Mouse (Mus musculus) 3134 (cell line): ENCODE measurements around the gene Gm45021.

Experiments used
- DNase-seq: peaks from one replicate; pipeline ENCODE4 v3.0.0-alpha.2; 2011; ENCODE audit warnings: low spot score; ENCODE audit not compliant: insufficient read length; ENCODE audit errors: extremely low read depth

The Gm45021 gene

DNA sequence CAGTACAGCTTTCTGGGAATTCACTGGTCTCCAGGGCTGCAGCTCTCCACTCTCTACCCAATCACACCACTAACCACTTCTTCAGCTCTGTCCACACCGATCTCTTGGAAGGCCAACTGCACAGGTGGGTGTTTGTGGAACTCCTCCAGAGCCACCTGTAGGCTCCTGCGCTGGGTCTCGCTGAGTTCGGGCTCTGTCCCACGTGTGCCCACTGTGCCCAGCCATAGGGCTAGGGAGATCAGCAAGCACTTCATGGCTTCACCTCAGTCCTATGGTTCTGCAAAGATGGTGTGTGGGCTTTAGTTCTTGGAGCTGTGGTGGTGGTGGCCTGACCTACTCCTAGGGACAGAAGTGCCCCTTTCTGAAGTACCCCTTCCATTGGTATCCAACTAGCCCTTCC lies 17.4 kb upstream of the Gm45021 start:
- no peak for DNase-seq

DNA sequence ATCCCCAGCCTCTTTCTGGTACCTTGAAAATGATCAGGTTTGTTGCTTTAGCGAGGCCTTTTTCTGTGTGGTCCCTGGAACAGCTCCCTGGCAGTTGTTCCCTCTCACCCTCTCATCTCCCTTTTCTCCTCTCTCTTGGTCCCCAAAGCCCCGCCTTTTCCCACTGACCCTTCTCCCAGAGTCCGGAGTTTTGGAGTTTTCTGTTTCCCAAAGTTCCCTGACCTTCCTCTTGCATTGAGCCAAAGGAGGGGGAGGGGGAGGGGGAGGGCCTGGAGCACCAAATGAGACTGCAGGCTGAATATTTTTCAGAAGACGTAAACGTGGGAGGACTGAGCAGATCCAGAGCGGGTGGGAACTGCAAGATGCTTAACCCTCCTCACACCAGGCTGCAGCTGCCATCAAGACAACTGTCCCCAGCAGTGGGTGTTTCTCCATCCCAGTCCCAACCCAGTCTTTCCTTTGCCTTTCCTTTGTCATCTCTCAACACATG lies 16.8 kb upstream of the Gm45021 start, which contains the start of gene Rarres2:
Gene Rarres2, minus strand, starts transcription at position 218 of the 490 bp plus-strand sequence.
- DNase-seq = no peak

DNA sequence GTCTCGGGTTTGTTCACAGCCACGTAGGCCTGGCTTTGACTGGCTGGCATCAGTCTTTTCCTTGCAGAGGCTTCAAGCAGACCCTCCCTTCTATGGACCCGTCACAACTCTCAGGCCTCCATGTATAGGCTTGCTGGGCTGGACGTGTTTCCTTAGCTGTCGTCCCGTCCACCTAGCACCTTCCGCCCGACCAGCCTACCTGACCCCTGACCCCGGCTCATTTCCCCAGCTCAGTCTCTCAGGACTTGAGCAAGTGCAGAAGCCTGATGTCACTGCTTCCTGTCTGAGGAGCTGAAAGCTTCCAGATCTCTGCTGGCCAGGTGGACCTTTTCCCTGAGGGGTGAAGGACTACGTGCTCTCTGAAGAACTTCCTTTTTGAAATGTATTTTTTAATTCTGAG lies 16.1 kb upstream of the Gm45021 start:
- DNase-seq = no peak

DNA sequence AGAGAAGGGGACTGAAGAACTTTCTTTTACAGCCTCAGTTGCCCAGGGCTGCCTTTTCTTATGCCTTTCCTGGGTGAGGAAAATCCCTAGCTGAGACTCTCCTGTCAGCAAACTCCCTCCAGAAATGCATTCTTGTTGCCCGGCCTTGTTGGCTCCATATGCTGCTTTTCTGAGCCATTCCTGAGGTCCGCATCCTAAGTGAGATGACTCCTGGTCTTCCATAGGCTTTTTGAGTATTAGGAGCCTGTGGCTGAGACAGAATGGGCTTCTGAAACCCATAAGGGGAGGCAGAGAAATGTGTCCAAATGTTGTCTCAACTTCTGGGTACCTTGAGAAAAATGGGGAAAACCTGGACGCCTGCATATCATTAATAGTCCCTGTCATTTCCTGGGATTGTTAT lies 15.4 kb upstream of the Gm45021 start:
- no peak for DNase-seq

GRCm38 (mm10) chr6:48578736-48579135 lies 10.7 kb upstream of the Gm45021 start:
- DNase-seq = no peak

DNA sequence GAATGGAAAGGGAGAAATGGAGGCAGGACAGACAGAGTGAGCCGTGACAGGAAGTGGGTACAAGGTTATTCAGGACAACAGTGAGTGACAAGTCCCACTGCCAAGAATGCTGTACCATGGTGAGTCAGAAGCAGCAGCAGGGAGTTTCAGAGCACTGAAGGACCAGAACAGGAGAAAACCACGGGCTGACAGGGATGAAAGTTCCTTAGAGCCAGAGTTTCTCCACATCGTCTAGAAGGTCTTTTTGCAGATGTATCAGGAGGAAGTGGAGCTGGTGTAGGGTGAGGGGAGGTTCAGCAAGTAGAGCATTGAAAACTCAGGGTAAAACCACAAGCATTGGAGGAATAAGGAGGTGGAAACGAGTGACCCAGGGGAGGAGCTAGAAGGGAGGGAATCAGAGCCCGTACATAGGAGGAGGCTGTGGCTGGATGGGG lies 10.2 kb upstream of the Gm45021 start:
- DNase-seq = peak; percentile 77

DNA sequence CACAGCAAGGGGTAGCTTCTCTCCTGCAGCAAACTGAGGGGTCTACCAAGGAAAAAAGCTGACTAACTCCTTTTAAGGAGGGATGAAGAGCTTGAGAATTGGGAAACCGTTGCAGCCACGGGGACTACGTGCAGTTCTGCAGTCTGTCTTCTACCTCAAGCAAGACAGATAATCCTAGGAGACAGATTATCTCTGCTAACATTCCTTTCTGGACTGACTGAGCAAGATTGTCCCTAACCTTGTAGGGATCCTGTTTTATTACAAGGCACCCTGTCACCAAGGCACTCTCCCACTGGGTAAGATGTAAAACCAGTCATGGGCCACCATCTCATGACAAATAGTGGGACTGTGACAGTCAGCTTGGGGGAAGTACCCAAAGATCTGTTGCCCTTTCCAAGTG lies 8.2 kb upstream of the Gm45021 start:
- no peak for DNase-seq

DNA sequence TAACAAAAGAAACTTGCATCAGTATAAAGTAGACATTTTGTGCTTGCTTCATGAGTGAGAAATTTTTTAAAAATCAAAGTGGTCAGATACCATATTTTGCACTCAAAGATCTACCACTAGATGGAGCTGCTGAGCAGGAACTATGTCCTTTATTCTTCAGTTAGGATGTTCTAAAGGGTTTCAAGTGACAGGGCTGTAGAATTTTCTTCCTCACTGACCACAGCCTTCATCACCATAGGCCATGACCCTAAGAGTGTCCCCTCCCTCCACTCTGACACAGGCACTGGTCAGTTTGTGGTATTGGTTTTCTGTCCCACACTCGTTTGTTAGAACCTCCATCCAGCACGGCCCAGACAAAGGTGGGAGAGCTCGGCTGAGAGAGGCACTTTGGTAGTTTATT lies 7.4 kb upstream of the Gm45021 start:
- DNase-seq = no peak

DNA sequence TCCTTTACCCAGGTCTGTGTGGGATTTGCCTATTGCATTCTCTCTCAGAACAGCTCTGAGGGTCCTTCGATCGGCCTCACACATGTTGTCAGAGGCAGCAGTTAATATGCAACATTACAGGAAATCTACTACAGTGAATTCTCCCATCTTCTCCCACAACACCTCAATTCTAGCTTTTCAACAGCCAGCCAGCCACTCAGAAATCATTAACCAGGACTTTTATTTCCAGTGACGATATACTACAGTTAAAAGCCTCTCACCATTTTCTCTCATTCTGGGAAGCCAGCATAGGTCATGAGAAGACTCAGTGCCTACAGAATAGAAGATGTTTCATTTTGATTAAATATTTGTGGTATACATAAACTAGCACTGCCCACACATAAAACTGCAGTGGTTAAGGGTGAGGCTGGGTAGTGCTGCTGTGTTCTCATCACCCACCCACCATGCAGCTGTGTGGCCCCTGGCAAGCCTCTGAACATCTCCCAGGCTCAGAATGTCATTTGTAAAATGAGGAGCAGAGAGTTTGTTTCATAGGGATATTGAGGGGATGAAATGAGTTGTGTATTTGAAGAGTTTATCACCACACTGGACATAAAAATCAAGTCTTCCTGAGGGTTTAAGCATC lies 1.9 kb downstream of the Gm45021 start:
- no peak for DNase-seq

- DNase-seq = no peak
These were observed 2.5 kb downstream of the Gm45021 start for GRCm38 (mm10) chr6:48591871-48592270.

- DNase-seq = peak; percentile 94
These were observed 4.0 kb downstream of the Gm45021 start, which contains the start of the genes Repin1 and Gm44965 for GRCm38 (mm10) chr6:48593158-48594042. Gene Repin1, plus strand, starts transcription at chr6:48593883. Gene Gm44965, plus strand, starts transcription at chr6:48593941.

- no peak for DNase-seq
These were observed 4.8 kb downstream of the Gm45021 start for GRCm38 (mm10) chr6:48594043-48594738.

DNA sequence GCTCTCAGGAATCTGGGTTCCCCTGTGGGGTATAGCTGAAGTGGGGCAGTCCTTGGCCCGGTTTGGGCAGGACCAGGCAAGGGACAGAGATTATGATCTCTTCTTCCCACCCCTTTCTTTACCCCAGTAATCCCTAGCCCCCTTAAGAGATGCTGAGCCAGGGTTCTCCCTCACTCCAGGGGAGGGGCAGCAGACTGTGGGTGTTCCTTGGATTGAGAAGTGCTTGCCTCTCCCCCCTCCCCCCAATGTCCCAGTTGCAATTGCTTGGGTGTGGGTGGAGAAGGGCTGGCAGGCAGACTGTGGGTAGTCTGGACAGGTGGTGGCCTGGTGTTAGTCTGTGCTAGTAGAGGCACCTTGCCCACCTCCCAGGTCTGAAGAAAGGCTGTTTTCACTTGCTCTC lies 5.9 kb downstream of the Gm45021 start:
- DNase-seq = no peak

DNA sequence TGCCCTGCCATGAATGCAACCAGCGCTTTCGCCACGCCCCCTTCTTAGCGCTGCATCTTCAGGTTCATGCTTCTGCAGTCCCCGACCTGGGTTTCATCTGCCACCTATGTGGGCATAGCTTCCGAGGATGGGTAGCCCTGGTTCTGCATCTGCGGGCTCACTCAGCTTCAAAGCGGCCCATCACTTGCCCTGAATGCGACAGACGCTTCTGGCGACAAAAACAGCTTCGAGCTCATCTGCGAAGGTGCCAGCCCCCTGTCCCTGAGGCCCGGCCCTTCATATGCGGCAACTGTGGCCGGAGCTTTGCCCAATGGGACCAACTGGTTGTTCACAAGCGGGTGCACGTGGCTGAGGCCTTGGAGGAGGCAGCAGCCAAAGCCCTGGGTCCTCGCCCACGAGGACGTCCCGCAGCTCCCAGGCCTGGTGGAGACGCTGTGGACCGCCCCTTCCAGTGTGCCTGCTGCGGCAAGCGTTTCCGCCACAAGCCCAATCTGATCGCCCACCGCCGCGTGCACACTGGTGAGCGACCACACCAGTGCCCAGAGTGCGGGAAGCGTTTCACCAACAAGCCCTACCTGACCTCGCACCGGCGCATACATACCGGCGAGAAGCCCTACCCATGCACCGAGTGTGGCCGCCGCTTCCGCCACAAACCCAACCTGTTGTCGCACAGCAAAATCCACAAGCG lies 7.3 kb downstream of the Gm45021 start:
- DNase-seq = no peak

GRCm38 (mm10) chr6:48597233-48597625 lies 7.8 kb downstream of the Gm45021 start:
- DNase-seq = no peak

GRCm38 (mm10) chr6:48600594-48600993 lies 11.2 kb downstream of the Gm45021 start:
- DNase-seq = no peak

DNA sequence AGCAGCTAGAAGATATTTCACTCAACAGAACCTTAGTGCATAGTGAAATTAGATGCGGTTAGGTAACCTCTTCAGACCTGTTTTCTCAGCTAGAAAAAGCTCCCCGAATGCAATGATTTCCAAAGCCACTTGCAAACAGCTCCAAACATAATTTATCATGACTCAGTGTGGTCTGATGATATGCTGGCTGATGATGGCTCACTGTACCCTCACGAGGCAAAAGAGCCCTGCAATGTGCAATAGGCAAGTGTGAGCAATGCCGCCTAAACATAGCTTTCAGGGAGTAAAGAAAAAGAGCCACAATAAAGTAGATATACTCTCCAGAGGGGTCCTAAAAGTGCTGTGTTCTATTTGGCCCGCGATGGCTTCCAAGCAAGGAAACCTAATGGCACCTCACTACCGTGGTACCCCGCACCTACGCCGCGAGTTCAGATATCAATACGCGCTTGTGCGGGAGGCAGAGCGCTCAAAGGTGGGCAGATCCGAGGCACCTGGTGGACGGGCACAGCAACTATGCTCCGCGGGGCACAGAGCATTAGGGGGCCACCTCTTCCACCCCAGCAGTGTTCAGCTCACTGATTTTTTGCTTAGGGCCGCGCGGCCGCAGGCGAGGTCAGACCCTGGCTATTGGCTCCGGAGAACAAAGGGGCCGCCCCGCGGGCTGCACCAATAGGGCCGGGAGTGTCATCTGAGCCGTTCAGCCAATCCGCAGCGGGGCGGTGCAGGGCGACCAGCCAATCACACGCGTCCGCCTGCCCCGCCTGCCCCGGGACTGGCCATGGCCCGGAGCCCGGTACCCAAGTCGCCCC lies 12.1 kb downstream of the Gm45021 start, which contains the start of gene Zfp775:
Gene Zfp775, plus strand, starts transcription at position 793 of the 809 bp plus-strand sequence.
- peak; percentile 92 for DNase-seq

GRCm38 (mm10) chr6:48602080-48602741 lies 12.8 kb downstream of the Gm45021 start:
- no peak for DNase-seq

GRCm38 (mm10) chr6:48608124-48608523 lies 18.7 kb downstream of the Gm45021 start:
- DNase-seq = no peak
